Comparison of ENCODE assay signal across 11 mouse cellular contexts in genomic region chr13:109881161-109881857, GRCm38 (mm10).
DNase-seq lines count a peak whose midpoint lies in the region; ATAC-seq and TF ChIP-seq lines count a peak whose summit lies in the region.
"Had no signal": no experiment of that assay in that cellular context is flagged by ENCODE, and none has a peak within 500 bp of the region (broad histone marks: within the 10 kb centered on the region; RNA-seq: fewer than 3 reads in every experiment).

No protein-coding gene starts in this region.

- 83% methylated on average over 11 of the region's 11 CpGs for WGBS in hindbrain, embryonic 14.5 days

- intact Hi-C loops in gastrocnemius, adult 2 months (cut with DNase I), result no loop called here
- intact Hi-C loops in gastrocnemius, postnatal 14 days (cut with DNase I; ENCODE audit: low total_unique reads), result no loop called here

- peak; percentile 36 for DNase-seq in gastrocnemius, adult 2 months
- DNase-seq in gastrocnemius, postnatal 14 days, result no peak
- peak; percentile 72 for DNase-seq in Muller cell, postnatal 12 days (ENCODE audit: inconsistent ontology term)
- no peak for DNase-seq in hindbrain, embryonic 14.5 days (ENCODE audit: low spot score)
- DNase-seq in layer of hippocampus, adult 18-20 months (ENCODE audit: low spot score in 2 of 2), result no peak
- DNase-seq in embryo, embryonic 9.5 days (ENCODE audit: extremely low spot score), result no peak
- DNase-seq: left cerebral cortex, postnatal 4 days had no signal

- H3K36me3 ChIP-seq in hindbrain, embryonic 14.5 days (replicated peaks; ENCODE audit: control insufficient read depth, insufficient read depth), result no peaks in the 10 kb centered on the region

- H3K4me3 ChIP-seq in gastrocnemius, adult 2 months, result no peak overlapping the region
- no peak overlapping the region for H3K4me3 ChIP-seq in hindbrain, embryonic 14.5 days (replicated peaks; ENCODE audit: low read length)
- H3K4me3 ChIP-seq: erythroblast, embryonic 14.5 days; megakaryocyte, embryonic 14.5 days had no signal

- H3K9ac ChIP-seq in hindbrain, embryonic 14.5 days, result no peak overlapping the region

- H3K4me1 ChIP-seq in hindbrain, embryonic 14.5 days (replicated peaks; ENCODE audit: control insufficient read depth, insufficient read depth, low read length), result no peaks in the 10 kb centered on the region

- H3K4me2 ChIP-seq in hindbrain, embryonic 14.5 days (replicated peaks), result no peak overlapping the region

- H3K27me3 ChIP-seq in hindbrain, embryonic 14.5 days (ENCODE audit: control insufficient read depth, insufficient read depth, low read length), result no peaks in the 10 kb centered on the region

- no peak for TF ChIP-seq CTCF in gastrocnemius, adult 2 months (IDR thresholded peaks at IDR 0.05)

- 0 out of 2 replicates have a peak, but pooled peaks have one; percentile 8 for ATAC-seq in common myeloid progenitor, adult 5-6 weeks (replicated peaks; ENCODE audit: low read depth, poor library complexity, severe bottlenecking)
- ATAC-seq in megakaryocyte, adult 5-6 weeks (ENCODE audit: poor library complexity, severe bottlenecking), result 0 out of 2 replicates have a peak, but pooled peaks have one; percentile 24
- no peak for ATAC-seq in hindbrain, embryonic 14.5 days (ENCODE audit: low FRiP score)

- no peak overlapping the region; the same call in 1 of the 2 replicates for H3K27ac ChIP-seq in gastrocnemius, adult 2 months
- no peak overlapping the region for H3K27ac ChIP-seq in hindbrain, embryonic 14.5 days

- no peaks in the 10 kb centered on the region for H3K9me3 ChIP-seq in hindbrain, embryonic 14.5 days (ENCODE audit: control insufficient read depth, low read length)
- H3K9me3 ChIP-seq: megakaryocyte, embryonic 14.5 days had no signal

Comparison
In these comparisons a context has a peak if more than half of its experiments do, and no peak if none do; other contexts are left out.
1. DNase-seq: peak in gastrocnemius, adult 2 months (single experiment) and Muller cell, postnatal 12 days (single experiment); none in gastrocnemius, postnatal 14 days (single experiment), hindbrain, embryonic 14.5 days (single experiment), layer of hippocampus, adult 18-20 months (0 of 2) and embryo, embryonic 9.5 days (single experiment).